8 mouse cellular contexts compared by ENCODE assay signal in genomic region chr7:127027885-127028284, GRCm38 (mm10). TPM values are rescaled to one million over a fixed set of nuclear protein-coding genes. Genes with fewer than 3 reads are reported as not detected.
A peak's percentile ranks its signal among the peaks of the same experiment; 100 is the strongest.
DNase-seq lines count a peak whose midpoint lies in the region; ATAC-seq lines count a peak whose summit lies in the region.

No protein-coding gene starts in this region.

- peak; percentile 44 for DNase-seq in left cerebral cortex, postnatal 4 days
- DNase-seq in left cerebral cortex, adult 8-10 months (ENCODE audit: low spot score in 2 of 2): no peak
- no peak for DNase-seq in intestine, embryonic 14.5 days (ENCODE audit: low spot score)
- DNase-seq in urinary bladder, postnatal 14 days (ENCODE audit: low spot score): no peak
- no peak for DNase-seq in ovary, postnatal 14 days (ENCODE audit: low spot score)
- no peak for DNase-seq in kidney, postnatal 4 days

- peak overlapping the region; percentile 92 for H3K4me3 ChIP-seq in embryonic facial prominence, embryonic 12.5 days
- H3K4me3 ChIP-seq in intestine, embryonic 14.5 days (ENCODE audit: low read depth, low read length): peak overlapping the region; percentile 91
- peak overlapping the region; percentile 98 for H3K4me3 ChIP-seq in neural tube, embryonic 12.5 days

- peak overlapping the region; percentile 98 for H3K27ac ChIP-seq in embryonic facial prominence, embryonic 12.5 days
- peak overlapping the region; percentile 98 for H3K27ac ChIP-seq in intestine, embryonic 14.5 days (ENCODE audit: low read depth)
- peak overlapping the region; percentile 98 for H3K27ac ChIP-seq in neural tube, embryonic 12.5 days

- ATAC-seq in embryonic facial prominence, embryonic 12.5 days (ENCODE audit: insufficient number of reproducible peaks, insufficient read depth, low FRiP score, low TSS enrichment): no peak; the same call in 1 of the 2 replicates
- ATAC-seq in intestine, embryonic 14.5 days (replicated peaks; ENCODE audit: low FRiP score, low TSS enrichment, low read depth): no peak
- ATAC-seq in neural tube, embryonic 12.5 days (ENCODE audit: low FRiP score, low read depth): no peak

- H3K4me1 ChIP-seq in embryonic facial prominence, embryonic 12.5 days: peaks cover 28% of the 10 kb centered on the region
- peaks cover 24% of the 10 kb centered on the region for H3K4me1 ChIP-seq in intestine, embryonic 14.5 days (replicated peaks; ENCODE audit: control insufficient read depth, insufficient read depth, low read length)
- H3K4me1 ChIP-seq in neural tube, embryonic 12.5 days: peaks cover 30% of the 10 kb centered on the region

- no peaks in the 10 kb centered on the region for H3K27me3 ChIP-seq in embryonic facial prominence, embryonic 12.5 days
- no peaks in the 10 kb centered on the region for H3K27me3 ChIP-seq in intestine, embryonic 14.5 days (replicated peaks; ENCODE audit: control insufficient read depth, insufficient read depth, low read length)
- H3K27me3 ChIP-seq in neural tube, embryonic 12.5 days (replicated peaks): no peaks in the 10 kb centered on the region

- no peaks in the 10 kb centered on the region for H3K9me3 ChIP-seq in embryonic facial prominence, embryonic 12.5 days
- H3K9me3 ChIP-seq in intestine, embryonic 14.5 days (ENCODE audit: control insufficient read depth, low read length): no peaks in the 10 kb centered on the region
- H3K9me3 ChIP-seq in neural tube, embryonic 12.5 days: no peaks in the 10 kb centered on the region

- intact Hi-C loops in left cerebral cortex, postnatal 4 days (cut with DNase I): no loop called here

- peak overlapping the region; percentile 52 for H3K9ac ChIP-seq in embryonic facial prominence, embryonic 12.5 days
- H3K9ac ChIP-seq in intestine, embryonic 14.5 days (ENCODE audit: low read length): peak overlapping the region; percentile 48
- peak overlapping the region; percentile 61 for H3K9ac ChIP-seq in neural tube, embryonic 12.5 days

- peak overlapping the region; percentile 57 for H3K4me2 ChIP-seq in embryonic facial prominence, embryonic 12.5 days (replicated peaks)
- H3K4me2 ChIP-seq in intestine, embryonic 14.5 days (ENCODE audit: low read length): peak overlapping the region; percentile 68
- peak overlapping the region; percentile 76 for H3K4me2 ChIP-seq in neural tube, embryonic 12.5 days (replicated peaks)

- 69% methylated on average over 8 of the region's 8 CpGs for WGBS in embryonic facial prominence, embryonic 12.5 days
- 57% methylated on average over 8 of the region's 8 CpGs for WGBS in intestine, embryonic 14.5 days
- 68% methylated on average over 8 of the region's 8 CpGs for WGBS in neural tube, embryonic 12.5 days

- H3K36me3 ChIP-seq in embryonic facial prominence, embryonic 12.5 days: peaks cover 54% of the 10 kb centered on the region
- peaks cover 65% of the 10 kb centered on the region for H3K36me3 ChIP-seq in intestine, embryonic 14.5 days (ENCODE audit: control insufficient read depth, insufficient read depth, low read length)
- H3K36me3 ChIP-seq in neural tube, embryonic 12.5 days: peaks cover 63% of the 10 kb centered on the region

RNA-seq across cellular contexts. Expression of gene Maz, which starts 1.0 kb away (rescaled TPM):
- 100 to 1,000 TPM; 322 to 334 TPM for total RNA-seq in left cerebral cortex, postnatal 4 days (2021)
- total RNA-seq in left cerebral cortex, adult 8-10 months (2022): 100 to 1,000 TPM; 167 to 197 (median 191) TPM
- polyA plus RNA-seq in embryonic facial prominence, embryonic 12.5 days (2016; fragmentation: Nextera tagmentation; extraction: Ambion mirVana): 118 and 122 TPM in 2 replicates
- 55.1 and 61.9 TPM in 2 replicates for polyA plus RNA-seq in intestine, embryonic 14.5 days (2014; fragmentation: Nextera tagmentation; extraction: Ambion mirVana)
- 134 TPM in 2 replicates for polyA plus RNA-seq in neural tube, embryonic 12.5 days (2016; fragmentation: Nextera tagmentation; extraction: Ambion mirVana)

RNA-seq across cellular contexts. Expression of gene Prrt2, which starts 6.9 kb away (rescaled TPM):
- total RNA-seq in left cerebral cortex, postnatal 4 days (2021): 100 to 1,000 TPM; 132 to 136 TPM
- 100 to 1,000 TPM; 191 to 225 (median 213) TPM for total RNA-seq in left cerebral cortex, adult 8-10 months (2022)
- 8.9 and 9.6 TPM in 2 replicates for polyA plus RNA-seq in embryonic facial prominence, embryonic 12.5 days (2016; fragmentation: Nextera tagmentation; extraction: Ambion mirVana)
- 9.2 and 9.5 TPM in 2 replicates for polyA plus RNA-seq in intestine, embryonic 14.5 days (2014; fragmentation: Nextera tagmentation; extraction: Ambion mirVana)
- 5.3 and 6.2 TPM in 2 replicates for polyA plus RNA-seq in neural tube, embryonic 12.5 days (2016; fragmentation: Nextera tagmentation; extraction: Ambion mirVana)

RNA-seq across cellular contexts. Expression of gene Gm42742, which starts 7.0 kb away (rescaled TPM):
- total RNA-seq in left cerebral cortex, postnatal 4 days (2021): 10 to 100 TPM; 36.7 to 48.6 TPM
- 10 to 100 TPM; 35.5 to 49.5 (median 45.3) TPM for total RNA-seq in left cerebral cortex, adult 8-10 months (2022)
- polyA plus RNA-seq in embryonic facial prominence, embryonic 12.5 days (2016; fragmentation: Nextera tagmentation; extraction: Ambion mirVana): 59.3 and 77.8 TPM in 2 replicates
- 41.8 and 46.3 TPM in 2 replicates for polyA plus RNA-seq in intestine, embryonic 14.5 days (2014; fragmentation: Nextera tagmentation; extraction: Ambion mirVana)
- polyA plus RNA-seq in neural tube, embryonic 12.5 days (2016; fragmentation: Nextera tagmentation; extraction: Ambion mirVana): 46.4 and 66.2 TPM in 2 replicates

RNA-seq across cellular contexts. Expression of gene Pagr1a, which starts 10.7 kb away (rescaled TPM):
- total RNA-seq in left cerebral cortex, postnatal 4 days (2021): 10 to 100 TPM; 10.2 to 15.4 TPM
- total RNA-seq in left cerebral cortex, adult 8-10 months (2022): 10 to 100 TPM; 13.2 to 34.8 (median 28.4) TPM
- 51.4 and 76.7 TPM in 2 replicates for polyA plus RNA-seq in embryonic facial prominence, embryonic 12.5 days (2016; fragmentation: Nextera tagmentation; extraction: Ambion mirVana)
- polyA plus RNA-seq in intestine, embryonic 14.5 days (2014; fragmentation: Nextera tagmentation; extraction: Ambion mirVana): 43.9 and 47.7 TPM in 2 replicates
- 63.1 and 80.4 TPM in 2 replicates for polyA plus RNA-seq in neural tube, embryonic 12.5 days (2016; fragmentation: Nextera tagmentation; extraction: Ambion mirVana)

RNA-seq across cellular contexts. Expression of gene Pagr1b, which starts 11.6 kb away (rescaled TPM):
- total RNA-seq in left cerebral cortex, postnatal 4 days (2021): 1 to 10 TPM in 1 of 2 experiments, not detected in 1; 1.6 TPM
- 1 to 10 TPM in 1 of 4 experiments, not detected in 3; 2.5 TPM for total RNA-seq in left cerebral cortex, adult 8-10 months (2022)
- polyA plus RNA-seq in embryonic facial prominence, embryonic 12.5 days (2016; fragmentation: Nextera tagmentation; extraction: Ambion mirVana): 0.37 TPM in 1 of 2 replicates, not detected in the other
- polyA plus RNA-seq in intestine, embryonic 14.5 days (2014; fragmentation: Nextera tagmentation; extraction: Ambion mirVana): 0.45 and 0.86 TPM in 2 replicates
- not detected in 2 replicates for polyA plus RNA-seq in neural tube, embryonic 12.5 days (2016; fragmentation: Nextera tagmentation; extraction: Ambion mirVana)
